Mouse (Mus musculus): Measurements from ENCODE around the gene Ccdc54. TPM values are rescaled to one million over a fixed set of nuclear protein-coding genes. Genes with fewer than 3 reads are reported as not detected.

Ccdc54 gene
- total RNA-seq (2022), result not detected

DNA sequence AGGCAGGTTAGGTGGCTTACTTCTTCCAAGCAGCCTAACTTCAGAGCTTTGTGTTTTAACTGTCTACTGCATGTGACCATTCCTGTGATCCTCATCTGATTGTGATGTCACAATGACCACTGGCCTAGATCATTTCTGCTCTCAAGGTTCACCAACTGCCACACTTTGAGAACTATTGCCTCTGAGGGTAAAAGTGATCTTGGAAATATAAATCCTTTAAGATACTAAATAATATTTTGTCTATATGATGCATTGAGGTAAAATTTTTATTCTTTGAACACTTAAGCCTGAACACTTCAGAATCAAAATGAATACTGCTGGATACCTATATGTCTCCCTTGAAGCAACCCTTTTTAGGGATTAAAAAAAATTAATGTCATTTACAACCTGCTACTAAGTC is at the start of gene Ccdc54:
Gene Ccdc54 (minus strand): TSS at position 101 of the 400 bp plus-strand sequence.
- DNase-seq (ENCODE audit: low spot score in 2 of 2), result no peak

DNA sequence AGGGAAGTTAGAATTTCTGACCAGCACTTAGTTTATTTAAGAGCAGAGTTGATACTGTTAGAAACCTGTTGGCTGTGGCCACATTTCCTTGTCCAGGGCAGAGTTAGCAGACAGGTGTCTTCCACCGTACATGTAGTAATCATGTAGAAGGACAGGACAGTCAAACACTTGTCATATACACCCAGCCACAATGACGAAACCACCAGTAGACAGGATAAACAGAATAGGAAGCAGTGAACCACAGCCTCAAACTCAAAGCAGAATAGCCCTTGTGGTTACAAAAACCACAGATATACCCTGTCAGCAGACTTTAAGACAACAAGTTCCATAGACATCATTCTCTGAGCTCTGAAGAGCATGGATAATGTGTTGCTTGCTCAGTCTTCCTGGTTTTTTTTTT is 41.6 kb upstream of the Ccdc54 start:
- DNase-seq (ENCODE audit: low spot score in 2 of 2), result no peak

DNA sequence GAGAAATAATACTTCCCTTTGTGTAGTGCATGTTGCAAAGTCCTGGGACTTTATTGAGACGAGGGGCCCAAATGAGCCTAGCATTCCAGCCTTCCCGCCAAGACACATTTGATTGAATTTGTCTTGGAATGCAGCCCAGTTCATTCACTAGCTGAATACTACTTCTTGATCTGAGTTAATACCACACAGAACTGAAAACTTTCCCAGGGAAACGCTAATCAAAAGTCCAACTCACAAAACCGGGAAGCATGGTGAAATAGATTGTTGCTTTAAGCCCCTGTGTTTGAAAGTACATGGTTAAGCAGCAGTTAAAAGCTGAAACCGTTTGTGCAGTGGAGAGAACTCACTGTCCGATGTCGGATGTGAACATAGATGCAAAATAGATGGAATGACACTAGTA is 24.6 kb upstream of the Ccdc54 start:
- DNase-seq (ENCODE audit: low spot score in 2 of 2), result no peak

DNA sequence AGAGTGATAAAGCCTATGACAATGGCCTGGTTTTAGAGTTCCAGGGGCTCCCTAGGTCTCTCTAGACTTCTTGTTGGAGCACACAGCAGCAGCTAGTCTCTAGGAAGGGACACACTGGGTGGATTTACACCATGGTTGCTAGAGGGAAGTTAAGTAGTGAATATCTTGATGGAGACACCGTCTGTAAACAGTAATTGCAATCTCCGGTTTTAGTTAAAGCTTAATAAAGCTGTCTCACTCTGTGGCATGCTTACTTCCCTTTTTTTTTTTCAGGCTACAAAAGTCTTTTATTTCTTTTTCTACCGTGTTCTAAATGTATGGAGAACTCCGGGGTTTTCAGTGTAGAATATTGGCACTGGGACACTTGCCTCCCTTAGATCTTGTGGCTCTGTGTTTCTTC is 22.0 kb upstream of the Ccdc54 start:
- DNase-seq (ENCODE audit: low spot score in 2 of 2), result no peak

DNA sequence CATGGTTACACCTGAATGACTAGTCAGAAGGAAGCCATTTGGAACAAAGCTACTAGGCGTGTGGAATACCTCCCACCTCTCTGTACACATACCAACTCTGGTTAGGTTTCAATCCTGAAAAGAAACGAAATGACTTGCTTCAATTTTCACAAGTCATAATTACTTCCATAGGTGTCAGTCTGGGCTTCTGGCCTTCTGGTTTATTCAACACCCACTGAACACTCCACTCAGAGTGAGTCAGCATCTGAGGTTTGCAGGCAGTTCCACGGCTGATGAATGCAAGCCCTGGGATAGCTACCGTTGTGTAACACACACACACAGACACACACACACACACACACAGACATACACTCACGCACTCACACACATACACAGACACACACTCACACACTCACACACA is 19.6 kb upstream of the Ccdc54 start:
- peak in 1 of 2 experiments; percentile 77 for DNase-seq (ENCODE audit: low spot score in 2 of 2)

DNA sequence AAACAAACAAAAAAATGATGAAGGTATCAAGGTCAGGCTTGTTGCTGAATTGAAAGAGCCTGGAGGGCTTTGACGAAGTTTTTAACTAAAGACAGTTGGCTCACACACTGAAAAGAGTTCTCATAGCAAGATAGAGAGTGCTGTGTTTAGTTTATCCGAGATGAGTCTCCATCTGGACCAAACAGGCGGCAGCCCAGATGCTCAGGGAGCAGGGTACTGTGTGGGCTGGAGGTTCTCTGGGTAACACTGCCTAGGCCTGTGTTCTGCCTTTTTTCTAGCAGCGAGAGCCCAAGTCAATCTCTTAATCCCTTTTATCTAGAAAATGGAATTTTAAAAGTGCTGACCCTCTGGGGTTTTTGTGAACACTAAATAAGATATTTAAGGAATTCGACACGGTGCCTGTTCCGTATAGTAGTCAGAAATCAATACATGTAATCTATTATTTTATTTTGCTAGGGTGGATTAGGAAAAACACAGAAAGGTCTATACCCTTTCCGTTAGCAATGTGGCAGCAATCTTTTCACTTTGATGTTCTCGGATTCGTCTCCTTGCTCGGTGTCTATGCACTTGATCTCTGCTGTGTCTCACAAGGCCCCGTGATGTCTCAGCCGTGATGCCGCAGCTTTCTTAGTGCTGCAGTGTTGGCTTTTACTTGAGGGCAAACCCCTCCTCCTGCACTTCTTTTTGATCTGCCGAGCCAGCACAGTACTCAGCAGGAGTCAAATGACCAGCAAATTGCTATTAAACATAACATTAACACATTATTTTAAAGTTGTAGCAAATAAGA is 17.0 kb upstream of the Ccdc54 start:
- peak in 1 of 2 experiments; percentile 18 for DNase-seq (ENCODE audit: low spot score in 2 of 2)

DNA sequence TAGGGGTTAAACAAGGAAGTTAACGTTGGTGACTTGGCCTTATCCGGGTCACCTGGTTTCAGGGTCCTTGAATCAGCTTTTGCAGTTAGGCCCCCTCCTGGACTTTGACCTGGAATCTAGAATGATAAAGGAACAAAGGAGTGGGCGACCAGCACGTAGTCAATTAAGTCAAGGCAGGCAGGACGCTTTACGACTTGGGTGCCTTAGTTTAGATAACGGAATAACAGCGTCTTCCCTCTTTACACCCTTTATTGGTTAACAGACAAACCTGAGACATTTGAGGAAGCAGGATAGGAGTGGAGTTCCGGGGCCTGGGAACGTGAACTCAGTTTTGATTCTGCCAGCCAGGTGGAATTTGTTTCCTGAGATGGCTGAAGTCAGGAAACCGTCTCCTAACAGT is 13.9 kb upstream of the Ccdc54 start:
- DNase-seq (ENCODE audit: low spot score in 2 of 2), result no peak

DNA sequence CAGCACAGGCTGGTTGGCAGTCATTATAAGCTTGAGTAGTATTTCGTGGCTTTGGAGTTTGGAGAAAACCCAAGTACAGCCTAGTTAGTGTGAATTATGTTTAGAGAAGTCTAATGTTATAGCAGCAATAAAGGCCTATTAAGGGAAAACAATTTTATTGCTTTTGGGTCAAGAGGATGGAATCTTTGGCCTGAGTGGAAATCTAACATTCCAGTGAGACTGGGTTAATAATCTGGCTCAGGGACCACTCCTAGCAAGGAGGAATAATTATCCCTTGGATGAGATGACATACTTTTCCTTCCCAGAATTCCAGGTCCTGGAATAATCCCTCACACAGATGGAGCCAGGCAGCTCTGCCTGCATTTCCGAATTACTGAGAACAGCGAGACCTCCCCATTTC is 11.0 kb upstream of the Ccdc54 start:
- DNase-seq (ENCODE audit: low spot score in 2 of 2), result no peak

DNA sequence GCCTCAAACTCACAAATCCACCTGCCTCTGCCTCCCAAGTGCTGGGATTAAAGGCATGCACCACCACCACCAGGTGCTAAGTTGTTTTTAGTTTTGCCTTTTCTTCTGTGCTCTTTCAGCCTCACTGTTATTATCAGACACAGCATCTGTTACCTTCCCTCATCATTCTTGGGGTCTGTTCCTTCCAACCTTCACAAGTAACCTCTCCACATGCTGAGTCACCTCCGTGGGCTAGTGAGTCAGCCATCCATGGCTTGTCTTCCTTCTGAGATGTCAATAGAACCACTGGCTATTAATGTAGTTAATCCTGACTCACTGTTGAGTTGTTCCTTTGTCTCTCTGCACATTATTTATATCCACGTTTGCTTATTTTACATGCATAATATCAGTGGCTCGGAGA is 9.7 kb upstream of the Ccdc54 start:
- DNase-seq (ENCODE audit: low spot score in 2 of 2), result no peak

DNA sequence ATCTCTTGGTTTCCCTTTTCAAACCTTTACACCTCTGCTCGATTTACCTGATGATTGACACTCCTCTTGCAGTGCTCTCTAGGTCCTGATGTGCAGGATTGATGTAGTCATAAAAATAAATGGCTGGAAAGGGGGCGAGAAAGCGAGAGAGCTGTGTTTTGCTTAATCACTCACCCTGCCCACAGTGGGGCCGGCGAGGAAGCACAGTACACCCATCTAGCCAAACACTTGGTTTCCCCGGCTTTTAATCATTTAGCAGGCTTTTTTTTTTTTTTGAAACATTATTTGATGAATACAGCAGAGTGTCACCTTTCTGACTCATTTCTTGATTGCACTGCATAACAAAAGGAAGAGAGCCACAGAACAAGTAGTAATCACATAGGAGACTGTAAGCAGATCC is 5.7 kb upstream of the Ccdc54 start:
- DNase-seq (ENCODE audit: low spot score in 2 of 2), result no peak

DNA sequence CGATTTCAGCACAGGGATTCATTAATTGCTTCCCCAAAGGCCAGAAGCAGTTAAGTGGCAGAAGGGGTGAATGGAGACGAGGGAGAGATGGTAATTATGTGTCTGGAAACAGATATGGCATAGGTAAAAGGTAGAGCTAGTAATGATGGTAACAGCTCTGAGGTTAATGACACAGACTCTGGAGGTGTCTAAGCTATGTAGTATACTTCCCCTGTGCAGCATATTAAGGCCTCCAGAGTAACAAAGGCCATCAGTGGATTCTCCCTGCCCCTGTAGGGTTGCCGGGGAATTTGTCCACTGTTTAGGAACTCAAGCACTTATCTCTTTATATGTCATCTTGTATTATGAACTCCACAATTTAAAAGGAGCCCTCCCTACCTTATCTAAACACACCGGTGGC is 5.2 kb upstream of the Ccdc54 start:
- DNase-seq (ENCODE audit: low spot score in 2 of 2), result no peak

DNA sequence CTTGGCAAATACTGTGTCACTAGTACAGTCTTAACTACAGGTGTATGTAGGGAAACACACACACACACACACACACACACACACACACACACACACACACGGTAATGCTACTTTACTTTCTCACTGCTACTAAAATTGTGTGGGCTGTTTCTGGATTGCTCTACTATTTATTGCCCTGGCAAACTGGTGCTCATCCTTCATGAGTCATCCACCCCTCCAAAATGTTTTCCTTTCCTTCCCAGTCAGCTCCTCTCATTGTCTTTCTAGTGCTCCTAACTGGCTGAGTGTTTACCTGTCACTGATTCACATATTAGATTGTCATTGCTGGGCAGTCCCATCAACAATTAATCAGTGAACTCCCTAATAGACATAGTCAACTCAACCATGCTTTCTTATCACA is 3.9 kb upstream of the Ccdc54 start:
- DNase-seq (ENCODE audit: low spot score in 2 of 2), result no peak

DNA sequence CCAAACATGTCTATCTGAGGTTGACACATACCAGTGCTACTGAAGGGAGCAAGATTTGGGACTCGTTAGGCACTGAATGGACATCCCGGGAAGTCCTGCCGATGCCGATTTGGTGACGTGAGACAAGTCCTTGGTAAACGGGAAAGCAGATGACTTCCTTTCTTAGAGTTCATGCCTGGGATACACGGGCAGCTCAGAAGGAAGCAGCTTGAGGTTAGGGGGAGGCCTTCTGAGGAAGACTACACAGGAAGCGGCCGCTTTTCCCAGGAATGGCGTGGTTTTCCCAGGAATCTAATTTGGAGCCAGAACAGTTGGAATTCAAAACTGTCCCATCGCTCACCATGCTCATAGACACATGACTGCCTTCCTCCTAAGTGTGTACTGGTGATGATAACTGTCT is 2.4 kb upstream of the Ccdc54 start:
- DNase-seq (ENCODE audit: low spot score in 2 of 2), result no peak

DNA sequence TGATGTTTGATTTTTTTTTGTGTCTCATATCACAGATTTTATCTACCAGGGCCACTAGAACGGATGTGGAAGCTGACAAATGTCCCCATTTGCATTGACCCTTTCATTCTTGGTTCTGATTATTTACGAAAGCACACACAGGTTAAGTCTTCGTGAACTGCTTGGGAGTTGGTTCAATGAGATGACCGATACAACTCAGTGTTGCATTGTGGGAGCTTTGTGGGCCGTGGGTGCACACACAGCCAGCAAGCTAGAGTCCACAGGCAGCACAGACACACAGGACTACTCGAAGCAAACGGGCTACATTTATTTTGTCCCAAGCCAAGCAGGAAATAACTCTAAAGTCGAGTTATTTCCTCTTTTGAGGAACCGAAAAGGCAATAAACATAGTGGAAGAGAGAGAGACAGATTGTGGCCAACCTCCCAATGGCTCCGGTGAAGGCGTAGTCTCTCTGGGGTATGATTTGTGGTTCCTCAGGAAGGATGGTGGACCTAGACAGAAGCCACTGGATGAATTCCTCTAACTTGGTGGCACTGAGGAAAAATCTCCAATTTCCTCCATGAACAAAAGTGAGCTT is 1.3 kb downstream of the Ccdc54 start:
- DNase-seq (ENCODE audit: low spot score in 2 of 2), result no peak

DNA sequence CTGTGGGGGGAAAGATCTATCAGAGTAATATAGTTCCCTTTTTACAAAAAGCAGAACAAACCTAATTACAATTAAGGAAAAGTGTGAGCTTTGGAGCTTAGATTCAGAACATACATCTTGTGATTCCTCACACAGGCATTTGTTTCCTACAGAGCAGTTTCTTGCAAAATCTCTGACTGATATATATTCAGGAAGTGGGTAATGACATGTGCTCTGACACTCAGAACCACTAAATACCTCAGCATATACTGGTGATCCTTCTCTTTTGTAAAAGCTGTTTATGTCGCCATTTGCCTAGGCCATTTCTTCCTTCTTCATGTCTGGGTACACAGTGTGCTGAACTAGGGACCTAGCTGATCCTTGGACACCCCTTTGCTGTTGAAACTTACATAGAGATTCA is 2.8 kb downstream of the Ccdc54 start:
- DNase-seq (ENCODE audit: low spot score in 2 of 2), result no peak

DNA sequence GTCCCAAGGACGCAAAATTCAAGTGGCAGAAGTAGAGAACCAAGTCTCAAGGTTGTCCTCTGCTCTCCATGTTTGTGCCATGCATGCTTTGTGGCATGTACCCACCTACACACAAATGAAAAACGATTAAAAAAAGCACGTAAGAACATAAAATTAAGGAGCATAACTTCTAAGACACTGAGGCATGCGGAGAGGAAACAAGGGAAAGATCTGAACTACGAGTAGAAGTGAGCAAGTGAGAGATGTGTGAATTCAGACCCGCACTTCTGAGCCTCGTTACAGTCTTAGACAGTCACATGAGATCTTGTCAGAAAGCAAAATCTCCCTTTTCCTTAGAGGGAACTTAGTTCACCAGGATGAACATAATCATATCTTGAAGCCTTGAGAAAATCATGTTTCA is 3.8 kb downstream of the Ccdc54 start:
- DNase-seq (ENCODE audit: low spot score in 2 of 2), result no peak

DNA sequence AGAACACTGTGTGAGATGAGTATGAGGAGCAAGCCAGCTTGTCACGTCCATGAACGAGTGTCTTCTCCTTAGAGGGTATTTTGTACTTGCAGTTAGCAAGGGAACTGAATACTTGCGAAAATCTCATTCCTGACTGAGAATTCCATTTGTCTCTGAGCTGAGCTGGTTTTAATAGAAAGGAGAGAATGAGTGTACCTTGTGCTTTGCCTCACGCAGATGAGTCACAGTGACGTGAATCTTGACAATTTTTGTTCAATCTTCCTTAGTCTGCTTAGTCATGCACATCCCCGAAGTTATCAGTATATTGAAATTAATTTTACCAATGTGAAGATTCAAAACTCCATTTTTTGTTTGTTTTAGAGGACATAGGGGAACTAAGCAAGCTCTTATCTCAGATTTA is 12.6 kb downstream of the Ccdc54 start:
- DNase-seq (ENCODE audit: low spot score in 2 of 2), result no peak

DNA sequence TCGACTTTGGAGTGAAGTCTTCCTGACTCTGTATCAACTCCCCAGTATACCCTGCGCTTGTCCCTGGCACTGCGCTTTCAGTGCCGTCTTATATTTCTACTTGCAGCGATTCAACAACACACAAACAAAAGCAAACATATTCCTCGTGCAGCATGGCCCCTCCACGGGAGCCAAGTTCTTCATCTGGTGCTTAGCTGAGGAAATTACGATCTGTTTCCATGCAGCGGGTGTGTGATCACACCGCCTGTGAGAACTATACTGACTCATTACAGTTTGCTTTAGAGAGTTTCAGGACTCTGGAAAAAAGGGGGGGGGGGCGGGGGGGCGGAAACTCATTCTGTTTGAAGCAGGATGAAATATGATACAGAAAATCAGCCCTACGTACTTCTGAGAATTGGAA is 18.4 kb downstream of the Ccdc54 start:
- peak; percentile 4 to 20 for DNase-seq (ENCODE audit: low spot score in 2 of 2)

DNA sequence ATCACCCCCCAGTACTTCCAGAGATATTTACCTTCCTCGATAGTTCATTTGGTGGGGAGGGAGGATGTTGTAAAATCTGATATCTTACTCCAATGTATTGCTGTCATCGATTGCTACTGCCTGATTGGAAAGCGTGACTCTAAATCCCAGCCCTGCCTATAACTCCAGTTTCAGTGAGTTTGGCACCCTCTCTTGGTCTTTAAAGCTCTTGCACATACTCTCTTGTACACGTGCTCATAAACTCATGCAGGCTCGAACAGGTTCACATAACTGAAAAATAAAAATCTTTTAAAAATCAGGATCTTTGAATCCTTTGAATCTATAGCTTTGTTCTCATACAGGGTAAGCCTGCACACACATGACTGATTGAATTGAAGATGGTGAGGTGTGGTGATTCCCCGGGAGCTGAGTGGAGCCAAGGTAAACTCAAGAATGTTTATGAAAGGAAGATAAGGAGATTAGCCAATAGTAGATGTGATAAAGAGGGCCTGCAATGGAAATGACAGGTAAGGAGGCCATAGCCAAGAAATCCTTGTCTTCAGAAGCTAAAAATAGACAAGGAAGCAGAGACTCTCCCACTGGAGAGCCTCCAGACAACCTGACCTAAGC is 31.7 kb downstream of the Ccdc54 start:
- DNase-seq (ENCODE audit: low spot score in 2 of 2), result no peak

DNA sequence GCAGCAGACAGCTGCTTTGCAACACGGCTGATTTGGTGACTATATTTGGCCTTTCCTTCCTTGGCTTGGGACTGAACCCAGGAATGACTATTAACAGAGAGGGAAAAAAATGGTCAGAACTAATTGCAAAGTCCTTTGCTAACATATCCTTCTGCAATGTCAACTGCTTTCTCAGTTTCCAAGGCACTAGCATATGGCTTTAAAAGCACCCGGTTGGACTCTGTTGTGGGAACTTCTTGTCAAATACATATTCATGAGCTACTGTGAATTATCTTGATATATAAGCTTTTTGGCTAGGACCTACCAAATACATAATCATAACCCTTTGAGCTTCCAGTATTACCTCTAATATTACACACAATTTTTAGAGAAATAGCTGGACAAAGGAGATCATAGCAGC is 37.1 kb downstream of the Ccdc54 start:
- DNase-seq (ENCODE audit: low spot score in 2 of 2), result no peak

DNA sequence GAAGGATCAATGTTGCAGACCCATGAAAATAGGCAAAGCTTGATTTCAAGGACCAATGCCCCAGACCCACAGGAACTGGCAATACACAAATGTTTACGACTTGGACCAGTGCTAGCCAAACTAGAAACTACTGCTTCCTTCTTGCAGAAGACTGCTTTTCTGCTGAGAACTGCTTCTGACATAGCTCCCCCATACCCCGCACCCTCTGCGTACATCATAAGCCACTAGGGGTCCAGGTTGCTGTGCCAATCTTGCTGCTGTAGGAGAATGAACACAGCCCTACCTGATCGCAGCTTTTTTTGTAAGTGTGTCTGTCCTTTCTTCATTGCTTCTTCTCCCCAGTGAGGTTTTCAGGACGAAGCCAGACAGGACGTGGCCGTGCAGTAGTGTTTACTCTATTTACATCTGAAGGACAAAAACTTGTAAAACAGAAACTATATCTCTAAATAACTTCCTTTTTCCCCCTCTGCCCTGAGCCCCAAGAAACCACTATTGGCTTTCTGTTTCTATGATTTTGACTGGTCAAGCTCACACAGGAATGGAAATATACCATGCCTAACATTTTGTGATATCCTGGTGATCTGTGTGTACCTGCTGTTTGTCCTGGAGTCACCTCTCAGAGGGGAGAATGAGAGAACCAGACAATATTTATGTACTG is 39.0 kb downstream of the Ccdc54 start:
- DNase-seq (ENCODE audit: low spot score in 2 of 2), result no peak

DNA sequence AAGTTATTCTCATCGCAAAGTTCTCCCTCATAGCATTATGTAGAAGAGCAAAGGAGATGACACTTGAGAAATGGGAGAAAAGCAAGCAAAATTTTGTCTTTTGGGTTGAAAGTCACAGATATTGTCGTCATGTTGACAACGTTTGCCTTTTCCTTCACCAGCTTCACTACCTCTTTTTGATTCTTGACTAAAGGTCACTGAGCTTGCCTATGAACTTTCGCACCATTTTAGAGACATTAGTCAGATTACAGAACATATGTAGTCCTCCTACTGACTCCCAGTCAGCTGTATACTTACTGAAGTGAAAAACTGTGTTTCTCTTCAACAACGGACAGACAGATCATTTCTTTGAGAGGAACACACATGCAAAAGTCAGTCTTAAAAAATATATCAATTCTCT is 40.0 kb downstream of the Ccdc54 start:
- DNase-seq (ENCODE audit: low spot score in 2 of 2), result no peak
